Mouse (Mus musculus): Measurements from ENCODE around the gene Zbtb46. TPM values are rescaled to one million over a fixed set of nuclear protein-coding genes. Genes with fewer than 3 reads are reported as not detected.

Gene Zbtb46
- polyA plus RNA-seq, 1 experiment from 2014 or later: 14.4 TPM

- ATAC-seq (ENCODE audit: low FRiP score): no peak
- no peaks in the 10 kb centered on the region for H3K36me3 ChIP-seq (replicated peaks)
- WGBS: 26% methylated on average over 1 of the region's 1 CpGs
- no peak overlapping the region for H3K4me3 ChIP-seq (replicated peaks)
- H3K4me1 ChIP-seq: no peaks in the 10 kb centered on the region
- H3K9ac ChIP-seq: no peak overlapping the region
- no peak overlapping the region for H3K4me2 ChIP-seq
- no peaks in the 10 kb centered on the region for H3K9me3 ChIP-seq
- H3K27me3 ChIP-seq: no peaks in the 10 kb centered on the region
- H3K27ac ChIP-seq: no peak overlapping the region
These were observed 26.5 kb upstream of the Zbtb46 start for GRCm38 (mm10) chr2:181485741-181486140.

GRCm38 (mm10) chr2:181484456-181485233 is 25.4 kb upstream of the Zbtb46 start:
- WGBS: 83% methylated on average over 6 of the region's 6 CpGs
- no peak for ATAC-seq (ENCODE audit: low FRiP score)
- H3K9ac ChIP-seq: no peak overlapping the region
- no peak overlapping the region for H3K4me2 ChIP-seq
- no peak overlapping the region for H3K4me3 ChIP-seq (replicated peaks)
- H3K27ac ChIP-seq: no peak overlapping the region
- no peaks in the 10 kb centered on the region for H3K4me1 ChIP-seq
- H3K27me3 ChIP-seq: no peaks in the 10 kb centered on the region
- no peaks in the 10 kb centered on the region for H3K36me3 ChIP-seq (replicated peaks)
- no peaks in the 10 kb centered on the region for H3K9me3 ChIP-seq

GRCm38 (mm10) chr2:181483562-181484318 is 24.5 kb upstream of the Zbtb46 start:
- Histone ChIP-seq H3K36me3 (replicated peaks) (no peaks in the 10 kb centered on the region), H3K4me3 (replicated peaks) (no peak overlapping the region), H3K4me2 (no peak overlapping the region), H3K27me3 (no peaks in the 10 kb centered on the region), H3K4me1 (no peaks in the 10 kb centered on the region), H3K27ac (no peak overlapping the region), H3K9me3 (no peaks in the 10 kb centered on the region), H3K9ac (no peak overlapping the region)
- no peak for ATAC-seq (ENCODE audit: low FRiP score)
- 34% methylated on average over 7 of the region's 7 CpGs for WGBS

GRCm38 (mm10) chr2:181483120-181483519 is 23.9 kb upstream of the Zbtb46 start:
- Histone ChIP-seq H3K4me3 (replicated peaks) (no peak overlapping the region), H3K4me2 (no peak overlapping the region), H3K27me3 (no peaks in the 10 kb centered on the region), H3K9ac (no peak overlapping the region), H3K9me3 (no peaks in the 10 kb centered on the region), H3K27ac (no peak overlapping the region), H3K4me1 (no peaks in the 10 kb centered on the region), H3K36me3 (replicated peaks) (no peaks in the 10 kb centered on the region)
- ATAC-seq (ENCODE audit: low FRiP score): no peak
- 51% methylated on average over 2 of the region's 2 CpGs for WGBS

DNA sequence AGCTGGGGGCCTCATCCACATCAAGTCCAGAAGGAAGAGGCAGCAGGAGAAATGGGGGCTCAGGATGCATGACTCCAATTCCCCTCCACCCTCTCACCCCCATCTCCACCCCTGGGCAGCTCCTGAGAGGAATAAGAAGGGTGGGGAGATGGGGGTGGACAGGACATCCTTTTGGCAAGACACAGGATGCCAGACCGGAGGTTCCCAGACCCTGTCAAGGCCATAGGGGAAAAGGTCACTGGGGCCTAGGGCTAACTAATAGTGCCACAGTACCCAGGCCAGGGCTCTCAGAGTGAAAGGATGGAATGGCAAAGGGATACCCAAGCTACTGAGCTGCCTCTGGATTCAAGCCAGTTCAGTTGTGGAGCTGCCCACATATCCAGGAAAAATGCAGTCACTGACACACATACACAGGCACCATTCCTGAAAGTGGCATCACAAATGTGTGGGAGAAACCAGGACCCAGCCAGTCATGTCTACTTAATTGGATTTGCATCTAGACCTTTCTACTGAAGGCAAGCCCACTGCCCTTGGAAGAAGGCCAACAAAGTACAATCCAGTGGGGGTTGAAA is 13.1 kb upstream of the Zbtb46 start:
- 87% methylated on average over 1 of the region's 1 CpGs for WGBS
- Histone ChIP-seq H3K27ac (no peak overlapping the region), H3K36me3 (replicated peaks) (no peaks in the 10 kb centered on the region), H3K9ac (no peak overlapping the region), H3K9me3 (no peaks in the 10 kb centered on the region), H3K4me3 (replicated peaks) (no peak overlapping the region), H3K4me2 (no peak overlapping the region), H3K4me1 (no peaks in the 10 kb centered on the region), H3K27me3 (peaks cover 6% of the 10 kb centered on the region; the same call in 1 of the 2 replicates)
- ATAC-seq (ENCODE audit: low FRiP score): no peak

GRCm38 (mm10) chr2:181471246-181471645 is 12.0 kb upstream of the Zbtb46 start:
- ATAC-seq (ENCODE audit: low FRiP score): no peak
- Histone ChIP-seq H3K4me1 (no peaks in the 10 kb centered on the region), H3K27me3 (peaks cover 6% of the 10 kb centered on the region; the same call in 1 of the 2 replicates), H3K27ac (no peak overlapping the region), H3K36me3 (replicated peaks) (no peaks in the 10 kb centered on the region), H3K4me3 (replicated peaks) (no peak overlapping the region), H3K9ac (no peak overlapping the region), H3K4me2 (no peak overlapping the region), H3K9me3 (no peaks in the 10 kb centered on the region)
- WGBS: 65% methylated on average over 5 of the region's 5 CpGs

- no peak overlapping the region for H3K27ac ChIP-seq
- H3K9ac ChIP-seq: no peak overlapping the region
- no peaks in the 10 kb centered on the region for H3K9me3 ChIP-seq
- WGBS: 75% methylated on average over 2 of the region's 2 CpGs
- H3K4me1 ChIP-seq: no peaks in the 10 kb centered on the region
- H3K4me3 ChIP-seq (replicated peaks): no peak overlapping the region
- no peaks in the 10 kb centered on the region for H3K36me3 ChIP-seq (replicated peaks)
- H3K4me2 ChIP-seq: no peak overlapping the region
- ATAC-seq (ENCODE audit: low FRiP score): no peak
- H3K27me3 ChIP-seq: peaks cover 6% of the 10 kb centered on the region; the same call in 1 of the 2 replicates
These were observed 11.1 kb upstream of the Zbtb46 start for GRCm38 (mm10) chr2:181470285-181470684.

- Histone ChIP-seq H3K9ac (no peak overlapping the region), H3K9me3 (no peaks in the 10 kb centered on the region), H3K4me1 (peaks cover 13% of the 10 kb centered on the region; the same call in 1 of the 2 replicates), H3K27me3 (peaks cover 37% of the 10 kb centered on the region), H3K27ac (no peak overlapping the region), H3K4me3 (replicated peaks) (no peak overlapping the region), H3K36me3 (replicated peaks) (no peaks in the 10 kb centered on the region), H3K4me2 (no peak overlapping the region)
- no peak for ATAC-seq (ENCODE audit: low FRiP score)
- 65% methylated on average over 3 of the region's 3 CpGs for WGBS
These were observed 6.2 kb upstream of the Zbtb46 start for GRCm38 (mm10) chr2:181465423-181465822.

DNA sequence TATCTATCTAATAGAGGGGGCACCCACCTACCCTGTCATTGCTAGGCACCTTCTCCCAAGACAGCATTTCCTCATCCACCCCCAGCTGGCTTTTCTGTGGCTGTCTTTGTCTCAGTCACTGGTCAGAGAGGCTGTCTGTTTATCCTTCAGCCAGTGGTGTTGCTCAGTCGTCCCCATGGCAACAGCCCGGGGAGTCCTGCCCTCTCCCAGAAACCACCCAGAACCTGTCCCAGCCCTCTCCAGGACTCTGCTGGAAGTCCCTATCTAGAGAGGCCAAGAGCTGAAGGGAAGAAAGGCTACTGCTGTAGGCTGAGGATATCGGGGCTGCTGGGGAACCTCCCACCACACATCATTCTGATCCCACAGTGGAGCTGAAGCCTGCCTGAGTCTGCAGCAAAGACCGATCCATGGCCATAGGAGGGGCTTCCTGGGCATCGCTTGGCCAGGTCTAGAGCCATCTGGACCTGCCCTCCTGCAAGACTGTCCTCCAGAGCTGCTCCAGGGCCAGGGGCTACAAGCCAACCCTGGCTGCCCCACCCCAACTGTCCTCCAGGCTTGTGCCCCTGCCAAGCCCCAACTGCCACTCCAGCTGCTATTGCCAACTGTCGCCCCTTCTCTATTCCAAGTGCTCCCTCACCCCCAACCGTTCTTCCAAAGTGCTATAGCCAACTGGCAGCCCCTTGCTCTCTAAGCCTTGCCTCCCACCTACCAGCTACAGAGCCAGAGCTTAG is 3.9 kb upstream of the Zbtb46 start:
- ATAC-seq (ENCODE audit: low FRiP score): no peak
- Histone ChIP-seq H3K4me2 (no peak overlapping the region), H3K4me1 (peaks cover 23% of the 10 kb centered on the region), H3K27me3 (peaks cover 43% of the 10 kb centered on the region), H3K27ac (no peak overlapping the region), H3K9ac (no peak overlapping the region), H3K9me3 (no peaks in the 10 kb centered on the region), H3K4me3 (replicated peaks) (no peak overlapping the region), H3K36me3 (replicated peaks) (no peaks in the 10 kb centered on the region)
- WGBS: 45% methylated on average over 7 of the region's 7 CpGs

DNA sequence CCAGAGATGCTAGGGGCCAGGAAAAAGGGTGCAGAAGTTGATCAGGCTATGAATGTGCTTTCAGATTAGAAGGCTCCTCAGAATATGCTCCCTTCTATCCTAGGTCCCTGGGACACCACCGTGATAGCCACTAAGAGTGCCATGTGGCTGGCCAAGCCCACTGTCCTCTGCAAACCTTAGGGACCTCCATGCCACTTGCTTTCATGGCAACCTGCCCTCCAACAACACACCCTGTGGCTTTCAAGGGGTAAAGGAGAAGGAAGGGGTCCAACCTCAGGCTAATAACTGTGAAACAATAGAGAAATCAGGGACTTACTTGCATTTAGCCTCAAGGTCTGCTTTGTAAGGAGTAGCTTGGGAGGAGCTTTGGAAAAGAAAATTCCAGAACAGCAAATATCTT is 3.4 kb upstream of the Zbtb46 start:
- no peak overlapping the region for H3K4me3 ChIP-seq (replicated peaks)
- no peak for ATAC-seq (ENCODE audit: low FRiP score)
- H3K4me1 ChIP-seq: peaks cover 28% of the 10 kb centered on the region
- peaks cover 48% of the 10 kb centered on the region for H3K27me3 ChIP-seq
- no peak overlapping the region for H3K9ac ChIP-seq
- H3K9me3 ChIP-seq: no peaks in the 10 kb centered on the region
- no peak overlapping the region for H3K4me2 ChIP-seq
- no peak overlapping the region for H3K27ac ChIP-seq
- no peaks in the 10 kb centered on the region for H3K36me3 ChIP-seq (replicated peaks)
- 89% methylated on average over 1 of the region's 1 CpGs for WGBS

DNA sequence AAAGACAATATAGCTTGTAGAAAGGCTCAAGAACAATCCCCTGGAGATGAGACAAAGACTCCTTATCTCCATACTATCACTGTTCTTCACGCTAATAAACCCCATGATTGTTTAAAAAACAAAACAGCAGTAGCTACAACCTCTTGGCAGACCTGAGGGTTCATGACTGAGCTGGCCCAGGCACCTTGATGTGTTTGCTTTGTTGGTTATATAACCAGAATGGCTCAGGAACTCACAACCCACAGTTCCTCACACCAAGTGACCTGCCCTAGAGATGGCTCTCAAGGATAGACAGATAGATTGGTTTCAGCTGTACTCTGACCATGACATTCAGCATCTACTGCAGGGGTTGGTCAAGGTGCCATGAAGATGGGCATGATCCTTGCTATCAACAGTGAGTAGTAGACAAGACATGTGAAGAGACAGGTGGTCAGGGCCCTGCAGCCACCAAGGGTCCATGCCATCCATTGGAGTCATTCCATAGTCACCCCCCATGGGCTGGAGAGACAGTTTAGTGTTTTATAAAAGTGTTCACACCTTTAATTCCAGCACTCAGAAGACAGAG is 2.4 kb upstream of the Zbtb46 start:
- H3K36me3 ChIP-seq (replicated peaks): no peaks in the 10 kb centered on the region
- H3K4me3 ChIP-seq (replicated peaks): no peak overlapping the region
- H3K9ac ChIP-seq: no peak overlapping the region
- H3K4me1 ChIP-seq: peaks cover 34% of the 10 kb centered on the region
- H3K27me3 ChIP-seq: peaks cover 53% of the 10 kb centered on the region
- 97% methylated on average over 1 of the region's 1 CpGs for WGBS
- H3K4me2 ChIP-seq: no peak overlapping the region
- H3K27ac ChIP-seq: no peak overlapping the region
- ATAC-seq (ENCODE audit: low FRiP score): no peak
- H3K9me3 ChIP-seq: no peaks in the 10 kb centered on the region
